Mouse (Mus musculus) testis, adult 2 months (tissue): Measurements from ENCODE around the gene Spib.

Experiments
- CTCF ChIP-seq: fragments of 200-500 bp; IDR thresholded peaks from 2 replicates; pipeline ENCODE4 v1.5.1; 2012; ENCODE audit warnings: low read depth, mild to moderate bottlenecking, inconsistent platforms, low read length, moderate library complexity; ENCODE audit not compliant: control insufficient read depth, insufficient read depth, insufficient replicate concordance
- POLR2A ChIP-seq: fragments of 200-500 bp; IDR thresholded peaks from 2 replicates; pipeline ENCODE4 v1.6.1; 2012; ENCODE audit warnings: low read depth, mild to moderate bottlenecking, inconsistent platforms, low read length, moderate library complexity; ENCODE audit not compliant: control insufficient read depth

- no peak for TF ChIP-seq CTCF
- no peak for TF ChIP-seq POLR2A
Measured at GRCm38 (mm10) chr7:44498922-44499321, 32.9 kb downstream of the Spib start.
